Mouse (Mus musculus) ES-E14 (cell line): ENCODE data around the gene Ska2.

ENCODE experiments used
- CHD2 ChIP-seq: IDR thresholded peaks from 2 replicates; pipeline ENCODE4 v1.6.1; 2014; ENCODE audit warnings: mild to moderate bottlenecking, low read depth, low read length, inconsistent platforms
- HCFC1 ChIP-seq: IDR thresholded peaks from 2 replicates; pipeline ENCODE4 v1.6.1; 2012; ENCODE audit warnings: low read length, inconsistent platforms, borderline replicate concordance; ENCODE audit not compliant: insufficient read depth
- MAFK ChIP-seq: IDR thresholded peaks from 2 replicates; pipeline ENCODE4 v1.6.1; 2014; ENCODE audit warnings: mild to moderate bottlenecking, low read depth, low read length, inconsistent platforms; ENCODE audit not compliant: insufficient read depth
- ZC3H11A ChIP-seq: IDR thresholded peaks from 2 replicates; pipeline ENCODE4 v1.6.1; 2012; ENCODE audit warnings: low read depth, mild to moderate bottlenecking, inconsistent platforms, low read length, borderline replicate concordance
- ZNF384 ChIP-seq: IDR thresholded peaks from 2 replicates; pipeline ENCODE4 v1.6.1; 2012; ENCODE audit warnings: low read depth, low read length, inconsistent platforms

- peak; percentile 64; the same call in 1 of the 2 replicates for TF ChIP-seq HCFC1
- peak; percentile 95 for TF ChIP-seq CHD2
- no peak for TF ChIP-seq MAFK
- TF ChIP-seq ZNF384: no peak
- no peak for TF ChIP-seq ZC3H11A
These were observed at the start of gene Ska2 for GRCm38 (mm10) chr11:87108755-87109518.
